ENCODE assay signal across 7 mouse cellular contexts in genomic region chr12:80114031-80114891, GRCm38 (mm10). TPM values are rescaled to one million over a fixed set of nuclear protein-coding genes. Genes with fewer than 3 reads are reported as not detected.
A peak's percentile ranks its signal among the peaks of the same experiment; 100 is the strongest.
DNase-seq lines count a peak whose midpoint lies in the region; ATAC-seq and TF ChIP-seq lines count a peak whose summit lies in the region.

No protein-coding gene starts in this region.

- H3K27ac ChIP-seq in hindbrain, embryonic 13.5 days = peak overlapping the region; percentile 94
- H3K27ac ChIP-seq in limb, embryonic 11.5 days (replicated peaks; ENCODE audit: low read depth, low read length) = peak overlapping the region; percentile 99
- H3K27ac ChIP-seq in midbrain, embryonic 11.5 days (ENCODE audit: low read depth, low read length) = peak overlapping the region; percentile 93
- H3K27ac ChIP-seq in small intestine, adult 2 months (ENCODE audit: insufficient read depth, low read depth, low read length) = peak overlapping the region; percentile 98

- H3K36me3 ChIP-seq in hindbrain, embryonic 13.5 days = no peaks in the 10 kb centered on the region
- H3K36me3 ChIP-seq in limb, embryonic 11.5 days (ENCODE audit: control insufficient read depth, insufficient read depth, low read length) = peaks cover 4% of the 10 kb centered on the region; the same call in 1 of the 2 replicates
- peaks cover 10% of the 10 kb centered on the region; the same call in 1 of the 2 replicates for H3K36me3 ChIP-seq in midbrain, embryonic 11.5 days (ENCODE audit: control insufficient read depth, insufficient read depth, low read length)
- peaks cover 13% of the 10 kb centered on the region for H3K36me3 ChIP-seq in small intestine, adult 2 months (ENCODE audit: control insufficient read depth, insufficient read depth, low read length)

- under 1% methylated on average over 51 of the region's 51 CpGs for WGBS in hindbrain, embryonic 13.5 days
- WGBS in limb, embryonic 11.5 days = under 1% methylated on average over 51 of the region's 51 CpGs
- under 1% methylated on average over 51 of the region's 51 CpGs for WGBS in midbrain, embryonic 11.5 days
- 1% methylated on average over 51 of the region's 51 CpGs for WGBS in small intestine, adult 2 months

- DNase-seq in cerebellum, postnatal 14 days = peak; percentile 69 to 74
- peak; percentile 57 to 59 for DNase-seq in frontal cortex, postnatal 14 days (ENCODE audit: low spot score in 2 of 2)
- DNase-seq in limb, embryonic 11.5 days (ENCODE audit: low spot score) = peak; percentile 81
- DNase-seq in midbrain, embryonic 11.5 days (ENCODE audit: low spot score, missing footprints) = peak; percentile 96

- H3K4me2 ChIP-seq in hindbrain, embryonic 13.5 days = peak overlapping the region; percentile 94
- peak overlapping the region; percentile 52 for H3K4me2 ChIP-seq in limb, embryonic 11.5 days (ENCODE audit: low read depth, severe bottlenecking)
- H3K4me2 ChIP-seq in midbrain, embryonic 11.5 days = peak overlapping the region; percentile 86

- peak overlapping the region; percentile 64 for H3K4me3 ChIP-seq in hindbrain, embryonic 13.5 days
- peak overlapping the region; percentile 66 for H3K4me3 ChIP-seq in limb, embryonic 11.5 days (ENCODE audit: low read depth, low read length)
- peak overlapping the region; percentile 72 for H3K4me3 ChIP-seq in midbrain, embryonic 11.5 days (ENCODE audit: low read depth, low read length)
- H3K4me3 ChIP-seq in small intestine, adult 2 months (ENCODE audit: low read depth, low read length) = peak overlapping the region; percentile 98

- H3K9me3 ChIP-seq in hindbrain, embryonic 13.5 days = no peaks in the 10 kb centered on the region
- no peaks in the 10 kb centered on the region for H3K9me3 ChIP-seq in limb, embryonic 11.5 days (ENCODE audit: control insufficient read depth, low read length)
- H3K9me3 ChIP-seq in midbrain, embryonic 11.5 days (ENCODE audit: control insufficient read depth, low read length) = no peaks in the 10 kb centered on the region

- ATAC-seq in activated CD4-positive, CD25-positive, alpha-beta regulatory T cell, adult 4 months = peak; percentile 2
- no peak for ATAC-seq in hindbrain, embryonic 13.5 days (ENCODE audit: low FRiP score)
- no peak; the same call in 1 of the 2 replicates for ATAC-seq in limb, embryonic 11.5 days (ENCODE audit: insufficient number of reproducible peaks, low FRiP score, low TSS enrichment, low read depth)
- no peak for ATAC-seq in midbrain, embryonic 11.5 days (ENCODE audit: low FRiP score)

- H3K9ac ChIP-seq in hindbrain, embryonic 13.5 days = peak overlapping the region; percentile 87
- H3K9ac ChIP-seq in limb, embryonic 11.5 days (ENCODE audit: low read length) = peak overlapping the region; percentile 65
- peak overlapping the region; percentile 93 for H3K9ac ChIP-seq in midbrain, embryonic 11.5 days (ENCODE audit: low read length)

- peaks cover 52% of the 10 kb centered on the region for H3K4me1 ChIP-seq in hindbrain, embryonic 13.5 days (replicated peaks)
- H3K4me1 ChIP-seq in limb, embryonic 11.5 days (ENCODE audit: control insufficient read depth, insufficient read depth, low read length) = peaks cover 11% of the 10 kb centered on the region; the same call in 1 of the 2 replicates
- peaks cover 17% of the 10 kb centered on the region for H3K4me1 ChIP-seq in midbrain, embryonic 11.5 days (ENCODE audit: control insufficient read depth, insufficient read depth, low read length)
- H3K4me1 ChIP-seq in small intestine, adult 2 months (ENCODE audit: control insufficient read depth, insufficient read depth, insufficient read length, low read length) = peaks cover 15% of the 10 kb centered on the region

- peaks cover 37% of the 10 kb centered on the region for H3K27me3 ChIP-seq in hindbrain, embryonic 13.5 days
- no peaks in the 10 kb centered on the region for H3K27me3 ChIP-seq in limb, embryonic 11.5 days (ENCODE audit: control insufficient read depth, insufficient read depth, low read length)
- no peaks in the 10 kb centered on the region for H3K27me3 ChIP-seq in midbrain, embryonic 11.5 days (ENCODE audit: control insufficient read depth, insufficient read depth, low read length)
- no peaks in the 10 kb centered on the region for H3K27me3 ChIP-seq in small intestine, adult 2 months (ENCODE audit: control insufficient read depth, insufficient read depth, low read length)

- no peak for TF ChIP-seq CTCF in small intestine, adult 2 months (IDR thresholded peaks at IDR 0.05; ENCODE audit: extremely low read depth, insufficient read length, insufficient replicate concordance, low read depth, low read length)

- TF ChIP-seq POLR2A in small intestine, adult 2 months (IDR thresholded peaks at IDR 0.05; ENCODE audit: low read depth, low read length) = peak; percentile 49; the same call in 1 of the 2 replicates

RNA-seq across cellular contexts. Expression of gene Zfp36l1, which starts 1.4 kb away (rescaled TPM):
- polyA plus RNA-seq in activated CD4-positive, CD25-positive, alpha-beta regulatory T cell, adult 4 months (2017; shearing (Covaris generic)) = 100 to 1,000 TPM; 109 to 180 TPM
- polyA plus RNA-seq in hindbrain, embryonic 13.5 days (2015; fragmentation: Nextera tagmentation; extraction: Ambion mirVana) = 44.6 and 53.1 TPM in 2 replicates
- polyA plus RNA-seq in limb, embryonic 11.5 days (2014; fragmentation: Nextera tagmentation; extraction: Ambion mirVana) = 140 and 149 TPM in 2 replicates
- 149 and 165 TPM in 2 replicates for polyA plus RNA-seq in midbrain, embryonic 11.5 days (2014; fragmentation: Nextera tagmentation; extraction: Ambion mirVana)
- polyA plus RNA-seq in small intestine, adult 2 months (2012; rRNA removed) = 60.1 and 118 TPM in 2 replicates
